Mouse (Mus musculus): ENCODE data around the gene Aldh4a1.

Gene Aldh4a1

DNA sequence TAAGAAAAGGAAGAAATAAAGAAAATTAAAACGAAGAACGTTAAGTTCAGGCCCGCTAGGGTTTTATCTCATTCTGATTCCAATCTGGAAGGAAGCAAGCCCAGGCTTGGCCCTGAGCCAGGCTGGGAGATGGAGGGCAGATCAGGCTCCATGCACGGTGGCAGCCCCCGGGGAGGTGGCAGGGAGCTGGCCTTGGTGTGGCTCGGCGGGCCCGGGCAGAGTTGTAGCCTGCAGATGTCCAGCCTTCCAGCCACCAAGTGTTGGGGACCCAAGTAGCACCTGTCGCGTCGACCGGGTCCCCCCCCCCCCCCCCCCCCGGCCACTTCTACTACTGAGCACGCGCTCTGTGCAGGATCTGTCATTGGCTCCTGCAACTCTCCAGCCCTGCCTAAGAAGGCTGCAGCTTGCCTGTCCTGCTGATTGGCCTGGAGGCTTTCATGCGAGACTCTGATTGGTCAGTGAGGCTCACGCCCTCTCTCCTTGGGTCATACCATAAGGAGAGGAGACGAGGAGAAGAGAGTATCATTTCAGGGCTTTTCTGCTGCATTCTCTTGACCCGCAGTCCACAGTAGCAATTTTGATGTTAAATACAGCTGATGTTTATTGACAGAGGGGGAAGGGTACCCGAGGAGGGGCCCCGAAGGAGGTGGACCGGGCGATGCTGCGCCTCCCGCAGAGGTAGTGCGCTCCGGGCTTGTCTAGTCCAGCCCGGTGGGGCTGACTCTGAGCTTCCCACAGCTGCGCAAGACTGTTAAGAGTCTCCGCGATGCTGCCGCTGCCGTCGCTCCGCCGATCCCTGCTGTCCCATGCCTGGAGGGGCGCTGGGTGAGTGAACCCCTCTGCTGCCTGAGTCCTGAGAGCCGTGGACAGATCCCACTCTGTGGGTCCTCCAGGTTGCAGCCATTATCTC is at the start of gene Aldh4a1:
Gene Aldh4a1, plus strand, starts transcription at position 494 of the 910 bp plus-strand sequence.
- peak; percentile 77 to 89 for DNase-seq (ENCODE audit: low spot score in 2 of 2)

DNA sequence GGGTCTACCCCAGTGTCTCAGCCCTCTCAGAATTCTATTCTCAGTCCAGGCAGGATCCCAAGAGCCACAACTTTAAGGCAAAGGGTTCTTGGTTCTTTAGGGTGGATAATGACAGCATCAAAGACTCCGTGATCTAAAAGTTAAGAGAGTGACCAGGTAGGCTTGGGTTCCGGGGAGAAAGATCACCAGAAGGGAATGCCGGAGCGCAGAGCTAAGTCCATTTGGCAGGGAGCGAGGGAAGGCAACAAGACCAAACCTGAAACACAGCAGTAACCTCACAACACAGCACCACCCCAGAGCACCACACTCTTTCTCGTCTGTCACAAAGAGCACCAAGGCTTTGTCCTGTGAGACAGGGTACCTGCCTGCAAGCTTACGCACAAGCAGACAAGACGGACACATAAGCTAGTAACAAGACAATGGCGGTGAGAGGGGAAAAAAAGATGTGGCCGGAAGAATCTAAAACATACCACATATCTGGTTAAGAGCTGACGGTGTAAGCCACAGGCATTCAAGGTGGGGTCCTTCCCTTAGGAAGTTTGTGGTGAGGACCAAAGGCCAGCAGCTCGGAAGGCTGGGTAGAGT is 49.6 kb upstream of the Aldh4a1 start:
- no peak for DNase-seq (ENCODE audit: low spot score in 2 of 2)

DNA sequence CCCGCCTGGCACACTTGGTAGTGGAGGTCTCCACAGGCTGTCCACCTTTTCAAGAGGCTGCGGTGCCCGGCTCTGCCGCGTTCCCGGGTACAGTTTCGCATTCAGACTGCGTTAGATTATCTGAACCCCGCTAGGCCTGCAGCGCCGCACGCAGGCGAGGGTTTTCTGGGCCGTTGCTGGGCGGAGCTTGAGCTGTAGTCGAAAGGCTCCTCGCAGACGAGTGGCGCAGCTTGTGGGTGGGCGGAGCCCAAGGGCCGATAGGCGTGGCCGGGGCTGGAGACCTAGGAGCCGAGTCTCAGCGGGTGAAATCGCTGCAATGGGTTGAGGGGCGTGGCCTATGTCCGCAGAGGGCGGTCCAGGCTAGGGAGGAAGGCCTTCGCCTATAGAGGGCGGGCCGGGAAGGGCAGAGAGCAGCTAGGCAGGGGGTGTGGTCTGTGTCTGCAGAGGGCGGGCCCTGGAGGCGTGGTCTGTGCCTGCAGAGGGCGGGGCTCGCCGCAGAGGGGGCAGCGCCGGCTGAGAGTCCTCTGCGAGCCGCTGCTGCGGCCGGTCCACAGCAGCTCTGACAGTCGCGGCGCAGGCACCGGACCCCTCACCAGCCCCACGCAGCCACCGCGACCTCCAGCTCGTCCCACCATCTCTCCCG is 48.4 kb upstream of the Aldh4a1 start:
- DNase-seq (ENCODE audit: low spot score in 2 of 2): peak; percentile 97 to 99

DNA sequence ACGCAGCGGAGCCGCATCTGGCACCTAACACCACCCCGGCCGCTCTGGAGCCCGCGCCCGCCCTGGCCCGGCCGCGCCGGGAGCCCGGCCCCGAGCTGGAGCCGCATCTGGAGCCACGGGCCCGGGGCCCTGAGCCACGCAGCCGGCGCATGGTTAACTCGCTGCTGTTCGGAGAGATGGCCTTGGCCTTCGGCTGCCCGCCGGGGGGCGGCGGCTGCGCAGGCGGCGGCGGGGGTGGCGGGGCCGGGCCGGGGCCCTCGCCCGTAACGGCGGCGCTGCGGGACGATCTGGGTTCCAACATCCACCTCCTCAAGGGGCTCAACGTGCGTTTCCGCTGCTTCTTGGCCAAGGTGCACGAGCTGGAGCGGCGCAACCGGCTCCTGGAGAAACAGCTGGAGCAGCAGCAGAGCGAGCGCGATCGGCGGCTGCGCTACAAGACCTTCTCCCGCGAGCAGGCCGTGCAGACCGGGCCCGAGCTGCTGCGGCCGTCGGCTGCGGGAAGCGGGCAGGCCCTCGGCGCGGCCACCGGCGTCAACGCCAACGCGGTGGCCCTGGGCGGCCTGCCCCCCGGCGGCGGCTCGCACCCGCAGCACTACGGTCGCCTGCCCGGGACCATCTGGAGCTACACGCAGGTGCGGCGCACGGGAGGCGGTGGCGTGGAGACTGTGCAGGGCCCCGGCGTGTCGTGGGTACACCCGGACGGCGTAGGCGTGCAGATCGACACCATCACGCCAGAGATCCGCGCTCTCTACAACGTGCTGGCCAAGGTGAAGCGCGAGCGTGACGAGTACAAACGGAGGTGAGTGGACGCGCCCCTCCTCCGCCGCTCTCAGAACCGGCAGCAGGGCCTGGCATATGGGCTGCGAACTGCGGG is 47.6 kb upstream of the Aldh4a1 start:
- peak in 1 of 2 experiments; percentile 39 for DNase-seq (ENCODE audit: low spot score in 2 of 2)

DNA sequence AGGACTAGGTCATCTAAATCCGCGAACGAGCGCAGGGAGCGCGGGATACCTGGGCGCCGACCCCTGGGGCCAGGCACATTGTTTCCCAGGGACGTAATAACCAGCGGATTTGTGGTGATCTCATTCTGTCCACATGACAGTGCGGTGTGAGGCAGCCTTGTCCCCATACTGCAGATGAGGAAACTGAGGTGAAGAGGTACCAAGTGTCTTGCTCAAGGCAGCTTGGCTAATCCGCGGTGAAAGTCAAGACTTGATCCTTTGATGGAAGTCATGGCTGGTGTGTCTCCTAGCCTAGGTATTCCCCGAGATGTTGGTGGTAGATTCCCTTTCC is 47.0 kb upstream of the Aldh4a1 start:
- no peak for DNase-seq (ENCODE audit: low spot score in 2 of 2)

DNA sequence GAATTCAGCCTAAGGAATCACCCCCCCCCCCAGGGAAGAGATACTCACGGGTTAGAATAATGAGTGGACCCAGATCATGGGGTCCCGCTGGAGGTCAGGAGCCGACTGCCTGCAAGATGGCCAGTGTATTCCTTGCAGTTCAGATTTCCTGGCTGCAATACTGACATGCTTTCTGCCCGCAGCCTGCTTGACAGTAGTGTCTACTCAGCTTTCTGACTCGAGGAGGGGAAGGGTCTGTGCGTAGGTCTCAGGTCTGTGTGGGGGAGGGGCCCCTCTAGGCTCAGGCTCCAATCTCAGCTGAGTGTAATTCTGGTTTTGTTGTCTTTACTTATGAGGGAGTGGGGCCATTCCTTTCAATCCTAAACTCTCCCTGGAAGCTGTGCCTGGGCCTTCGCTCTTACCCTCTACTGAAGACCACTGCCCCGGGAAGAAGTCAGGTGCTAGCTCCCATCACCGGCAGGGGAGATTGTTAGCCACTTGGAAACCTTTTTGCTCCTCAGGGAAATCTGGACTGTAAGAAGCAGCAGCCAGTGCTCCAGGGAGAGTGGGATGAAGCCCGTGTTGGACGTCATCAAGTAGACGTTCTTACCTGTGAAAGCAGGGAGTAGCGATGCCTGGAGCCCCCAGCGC is 46.3 kb upstream of the Aldh4a1 start:
- no peak for DNase-seq (ENCODE audit: low spot score in 2 of 2)

DNA sequence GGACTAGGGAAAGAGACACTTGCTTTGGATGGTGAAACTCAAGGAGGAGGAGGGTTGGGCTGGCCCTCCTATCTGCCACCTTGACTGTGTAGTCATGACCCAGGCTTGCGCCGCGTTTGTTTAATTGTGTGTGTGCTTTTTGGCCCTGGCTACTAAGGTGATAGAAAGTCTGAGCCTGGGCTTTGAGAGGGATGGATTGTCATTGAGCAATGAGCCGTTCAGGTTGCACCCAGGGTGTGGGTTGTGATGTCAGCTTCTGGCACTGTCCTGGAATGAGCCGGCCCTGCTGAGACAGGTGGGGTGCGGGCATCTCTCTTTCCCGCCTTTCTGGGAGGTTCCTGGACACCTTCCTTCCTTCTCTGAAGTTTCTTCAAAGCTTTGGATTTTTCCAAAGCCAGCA is 45.7 kb upstream of the Aldh4a1 start:
- no peak for DNase-seq (ENCODE audit: low spot score in 2 of 2)

DNA sequence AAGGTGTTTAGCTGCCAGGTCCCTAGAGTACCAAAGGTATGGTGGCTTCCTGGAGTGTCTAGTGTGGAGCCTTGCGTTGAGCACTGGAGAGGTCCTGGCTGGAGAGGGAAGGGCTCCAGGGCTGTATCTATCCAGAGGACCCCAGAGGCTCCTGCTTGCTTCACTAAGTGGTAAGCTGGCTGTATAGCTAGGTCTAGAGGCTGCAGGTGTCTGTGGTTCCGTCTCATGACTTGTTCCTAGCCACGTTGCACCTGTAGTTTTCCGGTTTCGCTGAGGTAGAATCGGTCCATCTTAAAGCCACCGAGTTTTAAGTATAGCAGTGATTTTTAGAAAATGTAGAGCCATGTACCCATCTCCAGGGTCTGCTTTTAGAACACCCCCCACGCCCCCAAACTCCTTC is 44.3 kb upstream of the Aldh4a1 start:
- DNase-seq (ENCODE audit: low spot score in 2 of 2): no peak

DNA sequence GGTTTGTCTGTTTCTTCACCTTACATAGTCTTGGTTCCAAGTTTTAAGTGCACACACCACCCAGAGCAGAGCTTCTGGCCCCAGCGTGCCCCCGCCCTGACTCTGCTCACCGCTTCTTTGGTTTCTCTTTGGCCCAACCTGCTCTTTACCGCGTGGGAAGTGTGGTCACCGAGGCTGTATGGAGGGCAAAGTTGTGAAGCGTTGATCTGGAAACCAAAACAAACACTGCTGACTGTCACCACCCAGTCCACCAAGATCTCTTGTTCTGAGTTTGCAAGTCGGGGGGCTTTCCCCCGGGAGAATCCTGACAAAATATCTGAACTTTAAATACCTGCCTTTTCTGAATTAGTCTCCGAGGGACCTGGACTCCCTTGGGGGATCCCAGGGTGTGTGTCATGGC is 43.7 kb upstream of the Aldh4a1 start:
- DNase-seq (ENCODE audit: low spot score in 2 of 2): no peak

DNA sequence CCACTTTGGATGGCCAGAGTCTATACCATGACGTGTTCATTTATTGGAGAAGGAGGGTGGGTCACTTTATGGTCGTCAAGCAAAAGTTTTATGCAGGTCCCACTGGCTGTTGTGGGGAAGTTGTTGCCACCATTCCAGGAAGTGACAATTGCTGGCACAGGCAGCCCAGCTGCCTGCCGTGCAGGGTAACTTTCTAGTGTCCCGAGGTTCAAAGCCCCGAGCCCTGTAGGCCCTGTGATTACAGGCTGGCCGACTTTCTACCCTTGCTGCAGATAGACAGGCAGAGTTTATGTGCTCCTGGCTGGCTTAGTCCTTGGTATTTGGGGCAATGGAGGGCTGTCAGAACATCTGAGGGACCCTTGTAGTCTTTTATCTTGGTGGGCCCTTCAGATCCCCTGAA is 43.2 kb upstream of the Aldh4a1 start:
- DNase-seq (ENCODE audit: low spot score in 2 of 2): no peak

DNA sequence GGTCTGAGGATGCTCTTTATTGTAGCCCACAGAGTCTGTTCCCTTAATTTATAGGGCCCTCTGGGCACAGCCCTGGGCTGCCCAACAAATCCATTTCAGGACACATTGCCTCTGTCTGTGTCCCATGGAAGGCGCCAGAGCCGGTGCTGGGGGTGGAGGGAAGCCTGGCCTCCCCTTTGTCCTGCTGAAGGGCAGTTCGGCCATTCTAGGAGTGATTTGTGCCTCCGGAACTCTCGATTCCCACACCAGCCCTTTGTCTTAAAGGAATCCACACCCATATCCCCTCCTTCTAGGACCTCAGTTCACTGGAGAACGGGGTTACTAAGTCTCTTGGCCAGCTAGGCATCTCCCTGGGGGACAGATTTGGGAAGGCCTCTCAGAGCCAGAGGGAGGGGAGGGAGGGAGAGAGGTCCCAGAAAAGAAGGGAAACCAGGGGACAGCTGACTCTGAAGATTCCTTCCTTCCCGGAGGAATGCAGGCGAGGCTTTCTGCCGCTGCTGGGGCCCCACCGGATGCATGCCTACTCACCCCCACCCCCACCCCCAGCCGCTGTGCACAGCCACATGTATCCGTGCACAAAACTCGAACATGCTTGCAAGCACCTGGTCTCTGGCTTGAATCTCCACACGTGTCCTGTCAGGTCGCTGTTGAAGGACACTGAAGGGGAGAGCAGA is 41.9 kb upstream of the Aldh4a1 start:
- no peak for DNase-seq (ENCODE audit: low spot score in 2 of 2)

DNA sequence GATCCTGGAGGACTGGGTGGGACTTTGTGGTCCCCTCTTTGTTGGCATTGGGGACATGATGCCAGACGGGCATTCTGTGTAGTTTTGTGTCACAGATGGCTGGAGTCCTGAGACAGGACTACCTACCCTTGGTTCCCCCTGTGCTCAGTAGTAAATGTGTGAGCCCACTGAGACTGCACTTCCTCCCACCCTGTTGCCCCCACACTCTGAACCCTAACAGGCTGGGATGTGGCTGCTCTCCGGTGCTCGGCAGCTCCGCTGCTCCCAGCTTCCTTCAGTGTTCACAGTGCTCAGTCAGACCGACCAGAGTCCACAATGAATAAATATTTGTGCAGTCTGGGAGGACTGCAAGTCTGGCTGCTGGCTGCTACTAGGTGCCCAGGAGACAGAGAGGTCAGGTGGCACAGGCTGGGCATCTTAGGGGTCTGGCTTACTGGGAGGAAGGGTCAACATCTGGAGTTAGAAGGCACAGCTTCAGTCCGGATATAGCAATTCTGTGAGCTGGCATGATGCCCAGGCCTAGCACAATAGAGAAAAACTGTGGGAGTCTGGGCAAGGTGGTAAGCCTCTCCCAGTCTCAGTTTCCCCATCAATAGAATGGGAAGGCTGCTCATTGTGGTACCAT is 41.1 kb upstream of the Aldh4a1 start:
- no peak for DNase-seq (ENCODE audit: low spot score in 2 of 2)

DNA sequence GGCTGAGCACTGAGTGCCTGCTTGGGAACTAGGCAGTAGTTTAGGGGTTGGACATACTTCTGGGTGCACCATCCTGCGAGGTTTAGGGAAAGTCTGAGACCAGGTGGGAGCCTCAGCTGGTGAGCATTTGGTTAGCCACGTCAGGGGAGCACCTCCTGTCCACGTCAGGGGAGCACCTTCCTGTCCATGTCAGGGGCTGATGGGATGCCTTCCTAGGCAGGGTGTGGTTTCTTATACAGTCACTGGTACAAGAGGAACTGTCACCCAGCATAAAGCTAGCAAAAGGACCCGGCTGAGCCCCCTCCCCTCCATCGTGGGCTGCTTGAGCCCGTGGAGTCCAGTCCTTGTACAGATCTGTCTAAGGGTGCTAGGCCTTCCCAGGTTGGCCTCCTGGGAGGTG is 40.3 kb upstream of the Aldh4a1 start:
- no peak for DNase-seq (ENCODE audit: low spot score in 2 of 2)

DNA sequence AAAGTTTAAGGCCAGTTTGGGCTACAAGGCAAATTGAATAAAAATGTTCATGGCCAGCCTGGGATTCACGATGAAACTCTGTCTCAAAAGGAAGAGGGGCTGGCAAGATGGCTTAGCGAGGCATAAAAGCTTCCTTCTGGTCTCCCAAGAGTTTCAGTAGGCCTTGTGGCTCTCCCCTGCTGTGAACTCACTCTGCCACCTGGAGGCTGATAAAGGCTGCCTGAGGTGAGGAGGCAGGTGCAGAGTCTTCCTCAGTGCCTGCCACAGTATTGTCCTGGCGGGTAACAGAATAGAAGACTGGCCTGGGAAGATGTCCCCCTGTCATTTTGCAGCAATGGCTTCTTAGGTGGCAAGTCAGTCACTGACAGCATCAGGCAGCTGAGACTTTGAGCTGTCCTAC is 39.8 kb upstream of the Aldh4a1 start:
- no peak for DNase-seq (ENCODE audit: low spot score in 2 of 2)

DNA sequence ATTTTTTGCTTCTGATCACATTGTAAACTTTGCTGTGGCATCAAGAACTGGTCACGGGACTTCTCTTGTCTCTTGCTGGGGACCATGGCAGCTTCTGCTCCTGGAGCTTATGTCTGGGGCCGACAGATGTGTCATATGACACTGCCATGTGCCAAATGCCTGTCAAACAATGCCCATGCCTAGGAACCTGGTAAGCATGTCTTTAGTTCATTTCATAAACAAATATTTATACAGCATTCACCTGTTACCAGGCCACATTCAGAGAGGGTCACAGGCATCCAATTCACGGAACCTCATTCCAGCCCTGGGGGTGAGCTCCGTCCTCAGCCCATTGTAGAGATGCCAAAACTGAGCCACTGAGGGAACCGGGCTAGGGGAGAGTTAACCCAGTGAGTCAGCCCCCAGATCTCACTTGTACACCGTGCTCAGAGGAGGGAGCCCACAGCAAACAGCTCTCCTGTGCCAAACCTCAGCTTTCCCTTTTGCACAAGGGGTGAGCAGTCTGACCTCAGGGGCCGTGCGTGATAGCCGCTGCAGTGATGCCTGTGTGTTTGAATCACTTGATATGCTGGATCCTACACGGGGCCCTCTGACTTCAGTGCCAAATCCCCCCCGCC is 38.9 kb upstream of the Aldh4a1 start:
- DNase-seq (ENCODE audit: low spot score in 2 of 2): no peak

DNA sequence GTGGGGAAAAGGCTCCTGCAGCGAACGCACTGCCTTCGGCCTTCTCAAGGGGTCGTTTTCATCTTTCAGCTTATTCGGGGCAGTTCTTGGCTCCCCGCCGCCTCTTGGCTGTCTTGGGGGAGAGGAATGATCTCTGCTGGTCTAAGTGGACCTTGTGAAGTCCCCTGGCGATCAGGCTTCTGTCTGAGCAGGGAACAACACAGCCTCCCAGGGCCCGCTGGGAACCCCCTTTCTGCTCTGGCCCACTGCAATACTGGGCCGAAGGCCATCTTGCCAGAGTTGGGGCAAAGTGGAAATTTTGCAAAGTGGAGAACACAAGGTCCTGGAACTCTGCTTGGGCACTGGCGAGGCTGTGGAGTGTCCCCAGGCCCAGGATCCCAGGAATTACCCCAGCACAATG is 38.0 kb upstream of the Aldh4a1 start:
- DNase-seq (ENCODE audit: low spot score in 2 of 2): no peak

DNA sequence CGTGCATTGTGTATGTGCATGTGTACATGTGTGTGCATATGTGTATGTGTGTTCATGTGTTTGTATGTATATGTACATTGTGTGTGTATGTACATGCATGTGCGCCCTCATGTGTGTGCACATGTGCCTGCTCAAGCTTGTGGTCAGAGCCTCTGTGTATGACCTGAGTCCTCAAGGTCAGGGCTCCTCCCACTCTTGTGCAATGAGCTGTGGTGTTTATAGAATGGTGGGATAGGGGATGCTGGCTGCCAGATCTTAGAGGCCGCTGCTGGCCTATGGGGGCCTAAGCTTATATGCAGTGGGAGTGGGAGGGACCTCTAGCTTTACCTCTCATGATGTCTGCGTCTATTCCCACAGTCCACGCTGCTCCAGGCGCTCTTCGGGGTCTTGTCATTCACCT is 37.0 kb upstream of the Aldh4a1 start:
- DNase-seq (ENCODE audit: low spot score in 2 of 2): no peak

DNA sequence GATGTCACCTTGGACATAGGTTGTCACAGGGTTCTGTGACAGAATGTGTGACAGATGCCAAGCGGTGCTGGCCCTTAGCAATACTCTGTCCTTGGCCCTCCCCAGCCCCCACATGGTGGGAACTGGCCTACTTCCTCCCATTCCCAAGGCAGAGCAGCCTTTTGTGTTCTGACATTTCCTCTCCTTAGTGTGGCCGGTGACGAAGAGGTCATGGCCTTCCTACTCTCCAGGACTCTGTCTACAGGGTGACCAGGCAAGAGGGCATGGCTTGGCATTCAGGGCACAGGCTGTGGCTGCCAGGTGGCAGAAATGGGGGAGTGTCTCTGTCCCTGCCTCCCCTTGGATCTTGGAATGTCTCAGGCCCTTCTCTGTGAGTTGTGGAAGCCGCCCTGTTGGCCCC is 35.3 kb upstream of the Aldh4a1 start:
- no peak for DNase-seq (ENCODE audit: low spot score in 2 of 2)

DNA sequence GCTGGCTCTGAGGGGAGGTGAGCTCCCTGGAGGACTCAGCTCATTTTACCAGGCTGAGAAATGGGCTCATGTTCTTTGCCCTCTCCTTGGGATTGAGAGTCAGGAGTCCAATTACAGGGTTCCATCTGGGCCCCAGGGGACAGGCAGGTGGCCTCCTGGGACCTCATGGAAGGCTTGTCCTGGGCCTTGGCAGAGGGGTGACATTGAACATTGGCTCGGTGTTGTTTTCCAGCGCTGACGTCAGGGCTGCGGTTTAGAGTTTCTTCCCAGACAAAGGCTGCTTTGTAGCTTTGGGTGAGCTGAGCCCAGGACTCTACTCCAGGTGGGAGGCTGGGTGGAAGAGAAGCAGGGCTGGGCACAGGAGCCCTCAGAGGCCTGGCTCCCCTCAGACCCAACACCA is 34.9 kb upstream of the Aldh4a1 start:
- DNase-seq (ENCODE audit: low spot score in 2 of 2): no peak

All from urinary bladder, postnatal 36 days (tissue).